Mouse (Mus musculus) spleen, postnatal 0 days (tissue): Measurements from ENCODE around the gene Olfr599. TPM values are rescaled to one million over a fixed set of nuclear protein-coding genes. Genes with fewer than 3 reads are reported as not detected.

Experiments
- polyA plus RNA-seq: library from polyadenylated mRNA; unstranded; fragments of >200 nt; fragmentation: Nextera tagmentation; extraction: Ambion mirVana; gene quantifications from 2 replicates; pipeline ENCODE4 v1.2.1, GENCODE M21; 2015

The Olfr599 gene
- polyA plus RNA-seq, result not detected in 2 replicates

DNA sequence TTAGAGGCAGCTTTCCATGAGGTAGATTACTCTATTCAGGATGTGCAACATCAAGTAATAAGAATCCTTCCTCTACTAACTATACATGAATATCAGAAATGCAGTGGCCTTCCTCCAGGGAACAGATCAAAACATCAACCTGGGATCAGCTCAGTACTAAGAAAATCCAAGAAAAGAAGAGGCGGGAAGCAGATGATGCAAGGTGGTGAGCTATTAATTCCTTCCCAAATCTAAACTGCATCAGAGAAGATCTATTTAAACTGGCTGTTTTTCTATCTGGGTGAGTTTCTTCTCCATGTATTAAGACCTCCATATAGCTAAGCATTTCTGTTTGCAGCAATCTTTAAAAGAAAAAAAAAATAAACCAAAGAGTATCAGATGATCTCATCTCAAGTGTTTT, at the start of gene Olfr599:
Olfr599 (plus strand) TSS at position 301 of the 400 bp plus-strand sequence.

DNA sequence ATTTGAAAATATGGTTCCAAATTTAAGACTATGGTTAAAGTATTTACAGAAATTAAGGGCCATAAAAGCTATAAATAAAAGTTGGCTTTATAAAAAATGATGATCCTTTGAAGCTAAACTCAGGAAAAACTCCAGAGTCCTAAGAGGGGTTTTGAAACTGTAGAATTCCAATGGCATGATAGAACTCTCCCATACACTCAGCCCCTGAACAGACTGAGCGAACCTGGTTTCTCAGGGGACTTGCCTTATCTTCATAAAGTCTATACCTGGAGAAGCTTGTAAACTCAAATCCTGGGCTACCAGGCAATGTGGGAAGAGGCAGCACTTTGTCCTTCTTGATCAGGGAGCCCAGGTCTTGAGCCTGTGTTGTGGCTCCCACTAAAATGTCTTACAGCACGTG, 30.4 kb upstream of the Olfr599 start, which contains the start of gene Olfr596:
Olfr596 (plus strand) TSS at position 301 of the 400 bp plus-strand sequence.

DNA sequence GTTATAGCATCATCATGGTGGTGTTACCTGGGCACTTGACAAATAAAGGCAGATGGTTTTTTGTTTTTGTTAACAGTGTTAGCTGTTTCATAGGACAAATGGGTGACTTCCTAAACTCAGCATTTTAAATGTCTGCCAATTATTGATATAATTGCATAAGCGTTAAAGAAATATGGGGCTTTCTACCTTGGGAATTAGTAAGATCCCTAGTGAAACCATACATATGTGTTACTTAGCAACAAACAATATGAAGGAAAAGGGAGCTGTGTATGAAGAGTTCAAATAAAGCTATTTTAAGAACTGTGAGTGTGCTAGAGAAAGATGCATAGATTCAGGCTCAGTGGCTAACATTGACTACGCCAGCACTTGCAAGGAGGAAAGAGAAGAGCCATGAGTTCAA, 19.7 kb upstream of the Olfr599 start, which contains the start of gene Olfr597:
Olfr597 (plus strand) TSS at position 301 of the 400 bp plus-strand sequence.

DNA sequence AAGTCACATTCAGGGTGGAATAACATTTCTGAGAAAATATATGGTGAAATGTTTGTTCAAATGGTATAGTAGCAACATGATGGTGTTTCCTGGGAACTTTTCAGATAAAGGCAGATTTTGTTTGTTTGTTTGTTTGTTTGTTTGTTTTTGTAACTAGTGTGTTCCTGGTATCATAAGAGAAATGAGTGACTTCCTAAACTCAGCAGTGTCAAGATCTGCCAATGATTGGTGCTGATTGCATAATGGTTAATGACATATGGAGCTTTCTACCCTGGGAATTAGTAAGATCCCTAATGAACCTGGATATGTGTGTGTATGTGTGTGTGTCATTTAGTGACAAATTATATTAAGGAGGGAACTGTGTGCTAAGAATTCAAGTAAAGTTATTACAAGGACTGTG, 12.4 kb upstream of the Olfr599 start, which contains the start of gene Olfr598:
Olfr598 (plus strand) TSS at position 301 of the 400 bp plus-strand sequence.

DNA sequence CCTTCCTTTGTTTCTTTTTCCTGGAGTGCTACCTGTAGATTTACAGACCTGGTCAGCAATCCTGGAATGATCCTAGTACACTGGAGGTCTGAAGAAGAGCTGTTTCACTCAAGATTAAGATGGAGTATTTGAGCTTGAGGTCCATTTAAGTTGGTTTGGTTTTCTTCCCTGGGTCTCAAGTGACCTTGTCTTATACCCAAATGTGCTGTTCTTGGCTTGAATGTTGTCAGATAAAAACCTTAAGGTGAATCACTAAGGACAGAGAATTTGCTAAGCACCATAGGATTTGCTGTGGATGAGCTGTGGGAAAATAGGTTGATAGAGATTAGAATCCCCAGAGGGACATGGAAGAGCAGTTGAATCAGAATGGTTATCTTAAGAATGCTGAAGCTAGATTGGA, 13.9 kb downstream of the Olfr599 start, which contains the start of gene Olfr600:
Olfr600 (minus strand) TSS at position 101 of the 400 bp plus-strand sequence.

DNA sequence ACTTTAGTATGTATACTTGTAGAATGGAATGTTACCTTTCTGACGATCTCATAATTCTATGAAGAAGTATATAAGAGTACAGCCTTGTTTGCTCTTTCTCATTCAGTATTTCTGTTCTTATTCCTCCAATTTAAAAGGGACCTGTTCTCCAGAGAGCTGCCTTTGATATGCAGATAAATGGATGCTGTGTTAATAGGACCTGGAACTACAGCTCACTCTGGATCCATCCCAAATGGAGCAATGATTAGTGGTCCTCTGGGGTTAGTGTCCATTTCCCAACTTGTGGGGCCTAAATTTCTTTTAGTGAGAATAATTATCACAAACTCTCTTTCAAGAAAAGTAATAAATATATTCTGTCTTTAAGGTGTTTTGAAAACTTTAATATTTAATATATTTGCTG, 26.8 kb downstream of the Olfr599 start, which contains the start of gene Olfr601:
Olfr601 (minus strand) TSS at position 101 of the 400 bp plus-strand sequence.

DNA sequence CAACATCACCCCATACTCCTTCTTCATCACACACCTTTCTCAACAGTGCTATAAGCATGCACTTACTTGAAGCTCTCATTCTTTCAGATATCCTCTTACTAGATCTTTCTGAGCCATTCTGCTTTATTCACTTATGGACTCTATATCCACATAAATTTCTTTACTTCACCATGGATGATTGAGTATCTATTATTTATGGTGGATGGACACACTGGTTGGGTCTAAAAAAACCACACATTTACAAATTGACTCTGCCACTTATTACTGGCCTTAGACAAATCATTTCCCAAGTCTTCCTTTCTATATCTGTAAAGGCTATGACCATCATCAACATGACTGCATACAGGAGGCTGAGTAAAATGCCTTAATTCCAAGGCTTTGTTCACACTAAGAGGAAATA, 50.4 kb downstream of the Olfr599 start, which contains the start of gene Olfr603:
Olfr603 (minus strand) TSS at position 101 of the 400 bp plus-strand sequence.

Other genes with a start within 250 kb of the Olfr599 start
- not detected in 2 replicates for gene Olfr585, start 238.2 kb upstream of the Olfr599 start, polyA plus RNA-seq
- gene Olfr586, start 210.3 kb upstream of the Olfr599 start, polyA plus RNA-seq, result not detected in 2 replicates
- not detected in 2 replicates for gene Olfr588-ps1, start 195.0 kb upstream of the Olfr599 start, polyA plus RNA-seq
- gene Olfr589, start 179.6 kb upstream of the Olfr599 start, polyA plus RNA-seq, result not detected in 2 replicates
- gene Olfr591, start 157.6 kb upstream of the Olfr599 start, polyA plus RNA-seq, result not detected in 2 replicates
- not detected in 2 replicates for gene Olfr592, start 151.1 kb upstream of the Olfr599 start, polyA plus RNA-seq
- gene Olfr593, start 124.1 kb upstream of the Olfr599 start, polyA plus RNA-seq, result not detected in 2 replicates
- gene Olfr594, start 118.9 kb upstream of the Olfr599 start, polyA plus RNA-seq, result not detected in 2 replicates
- not detected in 2 replicates for gene Usp17ld, start 83.4 kb upstream of the Olfr599 start, polyA plus RNA-seq
- gene Olfr596, start 30.3 kb upstream of the Olfr599 start, polyA plus RNA-seq, result not detected in 2 replicates
- gene Olfr597, start 19.6 kb upstream of the Olfr599 start, polyA plus RNA-seq, result not detected in 2 replicates
- gene Olfr598, start 12.3 kb upstream of the Olfr599 start, polyA plus RNA-seq, result not detected in 2 replicates
- not detected in 2 replicates for gene Olfr600, start 13.8 kb downstream of the Olfr599 start, polyA plus RNA-seq
- not detected in 2 replicates for gene Olfr601, start 26.7 kb downstream of the Olfr599 start, polyA plus RNA-seq
- not detected in 2 replicates for gene Olfr603, start 50.3 kb downstream of the Olfr599 start, polyA plus RNA-seq
- not detected in 2 replicates for gene Usp17lc, start 79.2 kb downstream of the Olfr599 start, polyA plus RNA-seq
- gene Olfr605, start 109.5 kb downstream of the Olfr599 start, polyA plus RNA-seq, result not detected in 2 replicates
- not detected in 2 replicates for gene Olfr606, start 113.1 kb downstream of the Olfr599 start, polyA plus RNA-seq
- not detected in 2 replicates for gene Olfr607, start 128.2 kb downstream of the Olfr599 start, polyA plus RNA-seq
- not detected in 2 replicates for gene Olfr608, start 134.0 kb downstream of the Olfr599 start, polyA plus RNA-seq
- not detected in 2 replicates for gene Olfr609, start 162.1 kb downstream of the Olfr599 start, polyA plus RNA-seq
- not detected in 2 replicates for gene Olfr610, start 176.2 kb downstream of the Olfr599 start, polyA plus RNA-seq
- gene Olfr611, start 184.9 kb downstream of the Olfr599 start, polyA plus RNA-seq, result not detected in 2 replicates
- gene Olfr612, start 206.8 kb downstream of the Olfr599 start, polyA plus RNA-seq, result not detected in 2 replicates
- gene Olfr613, start 212.2 kb downstream of the Olfr599 start, polyA plus RNA-seq, result not detected in 2 replicates
- not detected in 2 replicates for gene Olfr615, start 220.2 kb downstream of the Olfr599 start, polyA plus RNA-seq
- not detected in 2 replicates for gene Olfr616, start 233.2 kb downstream of the Olfr599 start, polyA plus RNA-seq
- not detected in 2 replicates for gene Olfr617, start 237.1 kb downstream of the Olfr599 start, polyA plus RNA-seq